Mouse (Mus musculus) layer of hippocampus, adult 2 months (tissue): ENCODE measurements around the gene Npb. TPM values are rescaled to one million over a fixed set of nuclear protein-coding genes. Genes with fewer than 3 reads are reported as not detected.

Source experiments
- DNase-seq, 2 experiments: peaks; one replicate each; pipeline ENCODE4 v3.0.0; 2022; ENCODE audit warnings: low spot score in 2 of 2
- H3K27ac ChIP-seq: fragments of 200-600 bp; 2 replicates; pipeline ENCODE4 v1.8.1; 2022
- H3K4me3 ChIP-seq: fragments of 200-600 bp; 2 replicates; pipeline ENCODE4 v1.8.1; 2022; ENCODE audit warnings: mild to moderate bottlenecking
- CTCF ChIP-seq: fragments of 200-600 bp; conservative IDR thresholded peaks from 2 replicates; pipeline ENCODE4 v1.8.1; 2022; ENCODE audit warnings: antibody characterized with exemption, mild to moderate bottlenecking, moderate library complexity
- total RNA-seq, 2 experiments: library from RNA; stranded (reverse); gene quantifications; 2 replicates each; pipeline ENCODE4 v1.2.3; 2021

The Npb gene
- total RNA-seq, 2 experiments from 2014 or later = 1.3 to 1.7 TPM

- DNase-seq = no peak
- no peak for TF ChIP-seq CTCF
- Histone ChIP-seq H3K4me3 (peak overlapping the region; percentile 88), H3K27ac (peak overlapping the region; percentile 95)
Measured at GRCm38 (mm10) chr11:120631726-120632448, 23.6 kb downstream of the Npb start.

- peak; percentile 44 to 58 for DNase-seq
- peak overlapping the region; percentile 95 for H3K27ac ChIP-seq
- H3K4me3 ChIP-seq = peak overlapping the region; percentile 88
- no peak; the same call in none of the 2 replicates for TF ChIP-seq CTCF
Measured at GRCm38 (mm10) chr11:120632559-120633519, 24.6 kb downstream of the Npb start.

GRCm38 (mm10) chr11:120633520-120634343 lies 25.5 kb downstream of the Npb start, which contains the start of gene Mafg:
Gene Mafg (minus strand): TSS chr11:120633600.
- peak; percentile 92 to 93 for DNase-seq
- no peak for TF ChIP-seq CTCF
- H3K27ac ChIP-seq = peak within 1 kb of the TSS; percentile 95
- peak within 1 kb of the TSS; percentile 88 for H3K4me3 ChIP-seq

- H3K27ac ChIP-seq = no peak overlapping the region
- no peak for TF ChIP-seq CTCF
- no peak overlapping the region for H3K4me3 ChIP-seq
- no peak for DNase-seq
Measured at GRCm38 (mm10) chr11:120634810-120635209, 26.5 kb downstream of the Npb start.

- TF ChIP-seq CTCF = no peak
- Histone ChIP-seq H3K4me3 (no peak overlapping the region), H3K27ac (no peak overlapping the region)
- no peak for DNase-seq
Measured at GRCm38 (mm10) chr11:120641255-120641654, 33.0 kb downstream of the Npb start.

GRCm38 (mm10) chr11:120641869-120642268 lies 33.6 kb downstream of the Npb start:
- no peak overlapping the region for H3K4me3 ChIP-seq
- no peak for TF ChIP-seq CTCF
- H3K27ac ChIP-seq = no peak overlapping the region
- DNase-seq = no peak

GRCm38 (mm10) chr11:120642939-120643600 lies 34.8 kb downstream of the Npb start:
- H3K4me3 ChIP-seq = peak overlapping the region; percentile 55
- no peak for DNase-seq
- TF ChIP-seq CTCF = no peak
- no peak overlapping the region for H3K27ac ChIP-seq

GRCm38 (mm10) chr11:120643601-120643987 lies 35.3 kb downstream of the Npb start, which contains the start of gene Pycr1:
Gene Pycr1 (minus strand): TSS chr11:120643769.
- no peak within 1 kb of the TSS for H3K27ac ChIP-seq
- peak; percentile 92 to 94 for DNase-seq
- TF ChIP-seq CTCF = no peak
- H3K4me3 ChIP-seq = peak within 1 kb of the TSS; percentile 55

GRCm38 (mm10) chr11:120647047-120647830 lies 39.0 kb downstream of the Npb start:
- H3K4me3 ChIP-seq = peak overlapping the region; percentile 54
- peak overlapping the region; percentile 97 for H3K27ac ChIP-seq
- DNase-seq = no peak
- no peak for TF ChIP-seq CTCF

- peak in 1 of 2 experiments; percentile 53 for DNase-seq
- peak within 1 kb of the TSS; percentile 97 for H3K27ac ChIP-seq
- 0 out of 2 replicates have a peak, but pooled peaks have one; percentile 9 for TF ChIP-seq CTCF
- H3K4me3 ChIP-seq = peak within 1 kb of the TSS; percentile 54
Measured at GRCm38 (mm10) chr11:120648001-120648476, 39.8 kb downstream of the Npb start, which contains the start of gene Myadml2. Gene Myadml2 (minus strand): TSS chr11:120648158.

GRCm38 (mm10) chr11:120651872-120652271 lies 43.6 kb downstream of the Npb start:
- DNase-seq = no peak
- Histone ChIP-seq H3K27ac (no peak overlapping the region), H3K4me3 (no peak overlapping the region)
- peak; percentile 64 for TF ChIP-seq CTCF
